In the genomic region with DNA sequence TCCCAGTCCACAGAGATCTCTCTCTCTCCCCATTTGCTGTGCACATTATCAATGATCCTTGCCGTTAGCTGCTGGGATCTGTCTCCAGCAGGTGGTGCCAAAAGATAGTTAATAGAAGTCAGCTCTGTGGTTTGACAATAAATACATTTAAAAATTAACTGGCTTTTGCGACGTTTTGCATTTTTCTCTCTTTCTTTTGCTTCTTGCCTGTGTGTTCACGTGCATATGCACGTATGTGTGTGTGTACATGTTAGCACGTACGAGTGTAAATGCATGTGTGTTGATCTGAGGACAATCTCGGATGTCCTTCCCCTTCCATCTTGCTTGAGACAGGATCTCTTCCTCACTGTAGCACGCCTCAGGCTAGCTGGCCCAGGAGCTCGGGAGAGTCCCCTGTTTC, we compare ENCODE assay signal across 8 mouse cellular contexts. TPM values are rescaled to one million over a fixed set of nuclear protein-coding genes. Genes with fewer than 3 reads are reported as not detected.
DNase-seq lines count a peak whose midpoint lies in the region; ATAC-seq lines count a peak whose summit lies in the region.

No protein-coding gene starts in this region.

- DNase-seq in midbrain, embryonic 11.5 days (ENCODE audit: low spot score, missing footprints): peak; percentile 93
- DNase-seq in adrenal gland, adult 2 months: peak; percentile 43
- peak; percentile 28 for DNase-seq in embryonic facial prominence, embryonic 10.5 days (ENCODE audit: low spot score)
- peak; percentile 78 for DNase-seq in kidney, adult 9 months
- peak; percentile 40 for DNase-seq in limb, embryonic 11.5 days (ENCODE audit: low spot score)
- DNase-seq in retina, postnatal 7 days (ENCODE audit: low read depth, low spot score): peak; percentile 47

- H3K9ac ChIP-seq in midbrain, embryonic 11.5 days (ENCODE audit: low read length): no peak overlapping the region
- H3K9ac ChIP-seq in midbrain, embryonic 15.5 days: no peak overlapping the region
- no peak overlapping the region for H3K9ac ChIP-seq in limb, embryonic 11.5 days (ENCODE audit: low read length)
- no peak overlapping the region for H3K9ac ChIP-seq in forebrain, embryonic 15.5 days (replicated peaks)

- no peaks in the 10 kb centered on the region for H3K9me3 ChIP-seq in midbrain, embryonic 11.5 days (ENCODE audit: control insufficient read depth, low read length)
- no peaks in the 10 kb centered on the region for H3K9me3 ChIP-seq in midbrain, embryonic 15.5 days
- H3K9me3 ChIP-seq in embryonic facial prominence, embryonic 10.5 days: no peaks in the 10 kb centered on the region
- H3K9me3 ChIP-seq in limb, embryonic 11.5 days (ENCODE audit: control insufficient read depth, low read length): no peaks in the 10 kb centered on the region
- H3K9me3 ChIP-seq in forebrain, embryonic 15.5 days: no peaks in the 10 kb centered on the region

- H3K4me1 ChIP-seq in midbrain, embryonic 11.5 days (ENCODE audit: control insufficient read depth, insufficient read depth, low read length): no peaks in the 10 kb centered on the region
- no peaks in the 10 kb centered on the region for H3K4me1 ChIP-seq in midbrain, embryonic 15.5 days
- H3K4me1 ChIP-seq in embryonic facial prominence, embryonic 10.5 days: no peaks in the 10 kb centered on the region
- H3K4me1 ChIP-seq in limb, embryonic 11.5 days (ENCODE audit: control insufficient read depth, insufficient read depth, low read length): no peaks in the 10 kb centered on the region
- 0 out of 2 replicates have a peak, but pooled peaks cover 3% of the 10 kb centered on the region for H3K4me1 ChIP-seq in forebrain, embryonic 15.5 days

- no peak for ATAC-seq in midbrain, embryonic 11.5 days (ENCODE audit: low FRiP score)
- no peak for ATAC-seq in midbrain, embryonic 15.5 days (replicated peaks)
- no peak for ATAC-seq in limb, embryonic 11.5 days (ENCODE audit: insufficient number of reproducible peaks, low FRiP score, low TSS enrichment, low read depth)
- ATAC-seq in forebrain, embryonic 15.5 days (replicated peaks): no peak

- no peak overlapping the region for H3K27ac ChIP-seq in midbrain, embryonic 11.5 days (ENCODE audit: low read depth, low read length)
- H3K27ac ChIP-seq in midbrain, embryonic 15.5 days: no peak overlapping the region
- H3K27ac ChIP-seq in embryonic facial prominence, embryonic 10.5 days (replicated peaks): no peak overlapping the region
- H3K27ac ChIP-seq in limb, embryonic 11.5 days (replicated peaks; ENCODE audit: low read depth, low read length): no peak overlapping the region
- H3K27ac ChIP-seq in forebrain, embryonic 15.5 days (replicated peaks): no peak overlapping the region

- no peaks in the 10 kb centered on the region for H3K36me3 ChIP-seq in midbrain, embryonic 11.5 days (ENCODE audit: control insufficient read depth, insufficient read depth, low read length)
- H3K36me3 ChIP-seq in midbrain, embryonic 15.5 days (replicated peaks): no peaks in the 10 kb centered on the region
- H3K36me3 ChIP-seq in embryonic facial prominence, embryonic 10.5 days (replicated peaks): no peaks in the 10 kb centered on the region
- H3K36me3 ChIP-seq in limb, embryonic 11.5 days (ENCODE audit: control insufficient read depth, insufficient read depth, low read length): no peaks in the 10 kb centered on the region
- no peaks in the 10 kb centered on the region for H3K36me3 ChIP-seq in forebrain, embryonic 15.5 days

- H3K4me3 ChIP-seq in midbrain, embryonic 11.5 days (ENCODE audit: low read depth, low read length): no peak overlapping the region
- no peak overlapping the region for H3K4me3 ChIP-seq in midbrain, embryonic 15.5 days
- H3K4me3 ChIP-seq in embryonic facial prominence, embryonic 10.5 days: no peak overlapping the region
- no peak overlapping the region for H3K4me3 ChIP-seq in limb, embryonic 11.5 days (ENCODE audit: low read depth, low read length)
- no peak overlapping the region for H3K4me3 ChIP-seq in forebrain, embryonic 15.5 days

- 58% methylated on average over 10 of the region's 10 CpGs for WGBS in midbrain, embryonic 11.5 days
- 49% methylated on average over 10 of the region's 10 CpGs for WGBS in midbrain, embryonic 15.5 days
- WGBS in embryonic facial prominence, embryonic 10.5 days: 56% methylated on average over 10 of the region's 10 CpGs
- WGBS in limb, embryonic 11.5 days: 58% methylated on average over 10 of the region's 10 CpGs
- 48% methylated on average over 10 of the region's 10 CpGs for WGBS in forebrain, embryonic 15.5 days

- H3K27me3 ChIP-seq in midbrain, embryonic 11.5 days (ENCODE audit: control insufficient read depth, insufficient read depth, low read length): no peaks in the 10 kb centered on the region
- H3K27me3 ChIP-seq in midbrain, embryonic 15.5 days (replicated peaks): no peaks in the 10 kb centered on the region
- H3K27me3 ChIP-seq in embryonic facial prominence, embryonic 10.5 days (replicated peaks; ENCODE audit: low read depth, poor library complexity, severe bottlenecking): no peaks in the 10 kb centered on the region
- H3K27me3 ChIP-seq in limb, embryonic 11.5 days (ENCODE audit: control insufficient read depth, insufficient read depth, low read length): no peaks in the 10 kb centered on the region
- H3K27me3 ChIP-seq in forebrain, embryonic 15.5 days: no peaks in the 10 kb centered on the region

- no peak overlapping the region for H3K4me2 ChIP-seq in midbrain, embryonic 11.5 days
- no peak overlapping the region for H3K4me2 ChIP-seq in midbrain, embryonic 15.5 days
- no peak overlapping the region for H3K4me2 ChIP-seq in limb, embryonic 11.5 days (ENCODE audit: low read depth, severe bottlenecking)
- H3K4me2 ChIP-seq in forebrain, embryonic 15.5 days (replicated peaks): no peak overlapping the region

RNA-seq across cellular contexts. Expression of a gene that starts 37.3 kb away (rescaled TPM):
- 0.10 TPM in 1 of 2 replicates, not detected in the other for polyA plus RNA-seq in midbrain, embryonic 11.5 days (2014; fragmentation: Nextera tagmentation; extraction: Ambion mirVana)
- polyA plus RNA-seq in midbrain, embryonic 15.5 days (2015; fragmentation: Nextera tagmentation; extraction: Ambion mirVana): not detected in 2 replicates
- total RNA-seq in adrenal gland, adult 2 months (2021): not detected
- not detected in 2 replicates for polyA plus RNA-seq in adrenal gland, adult 2 months (2012; rRNA removed)
- polyA plus RNA-seq in embryonic facial prominence, embryonic 10.5 days (2016; fragmentation: Nextera tagmentation; extraction: Ambion mirVana): 0.11 TPM in 2 replicates
- not detected in 2 replicates for polyA plus RNA-seq in limb, embryonic 11.5 days (2014; fragmentation: Nextera tagmentation; extraction: Ambion mirVana)
- polyA plus RNA-seq in forebrain, embryonic 15.5 days (2015; fragmentation: Nextera tagmentation; extraction: Ambion mirVana): not detected in 2 replicates

Comparison
In these comparisons a context has a peak if more than half of its experiments do, and no peak if none do; other contexts are left out.
1. DNase-seq: peak in every context shown above with its lines; median percentile 93 in midbrain, embryonic 11.5 days; 78 in kidney, adult 9 months; 47 in retina, postnatal 7 days; 43 in adrenal gland, adult 2 months; 40 in limb, embryonic 11.5 days; 28 in embryonic facial prominence, embryonic 10.5 days.